Mouse (Mus musculus) kidney, adult 8-10 months (tissue): Measurements from ENCODE around the gene Cpne1.
"Not testable (repeated sequence)": the region's sequence is repeated elsewhere in the genome, so short reads cannot be mapped to it uniquely, and the experiment has no call there.

ENCODE experiments used
- DNase-seq, 2 experiments: peaks; one replicate each; pipeline ENCODE4 v3.0.0; 2022

The Cpne1 gene

GRCm38 (mm10) chr2:156111358-156112079 is at the start of gene Cpne1, which contains the start of gene Rbm12:
Gene Cpne1, minus strand, starts transcription at chr2:156111965.
Gene Rbm12, minus strand, starts transcription at chr2:156111978.
- peak; percentile 84 to 91 for DNase-seq

DNA sequence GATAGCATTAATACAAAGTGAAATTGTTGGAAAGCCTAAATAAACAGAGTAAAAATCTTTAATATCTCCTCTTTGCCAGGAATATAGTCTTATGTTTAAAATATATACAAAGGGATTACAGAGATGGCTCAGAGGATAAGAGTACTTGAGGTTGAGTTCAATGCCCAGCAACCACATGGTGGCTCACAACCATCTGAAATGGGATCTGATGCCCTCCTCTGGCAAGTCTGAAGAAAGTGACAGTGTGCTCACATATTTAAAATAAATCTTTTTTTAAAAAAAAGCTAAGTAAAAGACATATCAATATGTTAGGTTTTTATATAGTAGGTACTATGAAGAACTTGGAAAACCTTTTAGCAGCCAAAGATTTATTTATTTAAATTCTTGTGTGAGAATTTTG is 39.8 kb upstream of the Cpne1 start:
- no peak for DNase-seq

GRCm38 (mm10) chr2:156147316-156147915 is 35.7 kb upstream of the Cpne1 start:
- DNase-seq = no peak

GRCm38 (mm10) chr2:156146272-156146989 is 34.7 kb upstream of the Cpne1 start:
- DNase-seq = no peak

DNA sequence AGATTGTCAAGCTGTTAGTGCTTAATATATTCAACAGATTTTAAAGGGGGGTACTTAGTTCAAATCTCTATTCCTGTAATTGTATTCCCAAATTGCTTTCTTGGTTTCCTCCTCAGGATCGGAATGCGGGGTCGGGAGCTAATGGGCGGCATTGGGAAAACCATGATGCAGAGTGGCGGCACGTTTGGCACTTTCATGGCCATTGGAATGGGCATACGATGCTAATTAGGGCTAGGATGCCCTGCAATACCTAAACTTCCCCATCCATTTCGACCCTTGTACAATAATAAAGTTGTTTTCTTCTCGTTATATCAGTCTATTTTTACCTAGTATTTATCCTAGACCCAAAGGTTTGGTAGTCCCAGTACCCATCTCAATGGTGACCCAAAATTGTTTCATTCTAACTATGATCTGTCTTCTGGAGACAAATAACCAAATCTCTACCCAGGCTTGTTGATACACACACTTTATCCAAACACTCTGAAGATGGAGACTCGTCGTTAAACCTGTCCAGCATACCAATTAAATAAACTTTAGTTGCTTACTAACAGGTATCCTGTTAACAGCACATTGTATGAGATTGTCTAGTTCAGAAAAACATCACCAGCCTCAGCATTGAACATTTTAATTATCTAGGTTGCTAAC is 33.8 kb upstream of the Cpne1 start:
- no peak for DNase-seq

- peak; percentile 84 to 89 for DNase-seq
Measured at GRCm38 (mm10) chr2:156143953-156144724, 32.4 kb upstream of the Cpne1 start, which contains the start of the genes Romo1 and Nfs1. Gene Romo1, plus strand, starts transcription at chr2:156144039. Gene Nfs1, minus strand, starts transcription at chr2:156144186.

- DNase-seq = no peak
Measured at GRCm38 (mm10) chr2:156143367-156143766, 31.6 kb upstream of the Cpne1 start.

DNA sequence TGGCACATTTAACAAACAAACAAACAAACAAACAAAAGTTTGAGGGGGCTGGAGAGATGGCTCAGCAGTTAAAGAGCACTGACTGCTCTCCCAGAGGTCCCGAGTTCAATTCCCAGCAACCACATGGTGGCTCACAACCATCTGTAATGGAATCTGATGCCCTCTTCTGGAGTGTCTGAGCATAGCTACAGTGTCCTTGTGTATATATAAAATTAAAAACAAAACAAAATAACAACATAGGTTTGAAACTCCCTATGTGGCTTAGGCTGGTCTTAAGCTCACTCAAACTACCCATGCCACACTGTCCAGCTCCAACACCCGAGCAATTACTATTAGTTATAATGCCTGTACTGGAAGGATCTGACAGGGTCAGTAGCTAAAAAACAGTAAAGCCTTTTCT is 31.1 kb upstream of the Cpne1 start:
- DNase-seq = no peak

- DNase-seq = no peak
Measured at GRCm38 (mm10) chr2:156135695-156136094, 23.9 kb upstream of the Cpne1 start.

DNA sequence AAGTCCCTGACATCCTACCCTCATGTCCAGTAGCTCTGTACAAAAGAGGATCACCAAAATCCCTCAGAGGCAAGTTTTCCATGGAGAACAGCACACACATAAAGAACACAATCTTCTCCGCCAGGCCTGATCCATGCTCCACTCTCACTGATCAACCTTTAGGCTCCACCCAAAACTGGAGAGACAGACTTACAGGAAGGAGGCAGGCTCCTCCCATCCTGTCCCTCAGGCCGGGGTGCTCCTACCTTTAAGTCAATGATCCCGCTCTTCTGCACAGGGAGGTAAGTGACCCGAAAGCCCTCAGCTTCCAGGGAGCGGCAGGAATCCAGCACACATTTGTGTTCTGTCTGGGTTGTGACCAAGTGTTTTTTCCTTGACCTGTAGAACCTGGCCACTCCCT is 22.4 kb upstream of the Cpne1 start:
- DNase-seq = no peak

- no peak for DNase-seq
Measured at GRCm38 (mm10) chr2:156126992-156127391, 15.2 kb upstream of the Cpne1 start, which contains the start of gene Gm28036. Gene Gm28036, minus strand, starts transcription at chr2:156127092.

GRCm38 (mm10) chr2:156123731-156124130 is 12.0 kb upstream of the Cpne1 start:
- peak; percentile 37 for DNase-seq

DNA sequence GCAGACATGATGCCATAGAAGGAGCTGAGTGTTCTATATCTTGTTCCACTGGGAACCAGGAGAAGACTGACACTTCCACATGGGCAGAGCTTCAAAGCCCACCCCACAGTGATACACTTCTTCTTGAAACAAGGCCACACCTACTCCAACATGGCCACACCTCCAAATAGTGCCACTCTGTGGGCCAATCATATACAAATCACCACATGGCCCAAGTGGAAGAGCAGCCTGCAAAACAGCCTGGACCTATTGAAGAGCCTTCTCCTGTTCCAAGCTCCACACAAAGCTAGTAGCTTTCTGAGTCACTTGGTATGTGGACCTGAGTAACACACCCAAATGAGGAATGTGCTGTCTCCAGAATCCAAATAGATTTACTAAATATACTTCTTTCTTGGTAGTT is 7.8 kb upstream of the Cpne1 start:
- DNase-seq = no peak

GRCm38 (mm10) chr2:156112080-156112423 is 287 bp upstream of the Cpne1 start:
- not testable (repeated sequence) for DNase-seq

DNA sequence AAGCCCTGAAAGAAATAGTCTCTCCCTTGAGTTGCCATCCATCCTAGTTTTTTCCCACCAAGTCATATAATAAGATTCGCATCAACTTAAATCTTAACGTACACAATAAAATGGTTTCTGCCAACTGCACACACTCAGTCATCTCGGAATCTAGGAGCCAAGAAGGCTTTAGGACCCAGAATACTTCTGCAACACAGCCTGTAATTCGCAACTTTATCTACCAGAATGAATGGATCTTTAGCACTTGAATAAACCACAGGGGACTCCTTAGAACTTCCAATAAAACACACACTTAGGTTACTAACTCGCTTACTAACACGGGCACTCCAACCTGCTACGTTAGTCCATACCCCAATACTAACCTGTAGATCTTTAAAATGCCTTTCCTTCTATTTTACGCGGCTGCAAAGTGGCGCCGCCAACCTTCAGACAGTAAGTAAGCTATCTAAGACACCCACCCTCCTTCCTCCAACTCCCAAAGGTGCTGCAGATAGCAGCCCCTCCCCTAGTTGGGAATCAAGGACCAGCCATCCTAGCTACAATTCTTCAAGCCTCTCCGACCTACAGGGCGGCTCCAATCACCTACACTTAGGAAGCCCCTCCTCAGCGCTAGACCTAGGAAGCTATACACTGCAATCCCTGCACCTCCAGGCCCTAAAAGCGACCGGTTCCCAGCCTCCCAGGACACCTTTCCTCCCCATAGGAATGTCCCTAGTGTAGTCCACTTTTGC is 973 bp downstream of the Cpne1 start:
- DNase-seq = no peak

GRCm38 (mm10) chr2:156091926-156092325 is 19.8 kb downstream of the Cpne1 start:
- no peak for DNase-seq

- no peak for DNase-seq
Measured at GRCm38 (mm10) chr2:156089799-156090198, 22.0 kb downstream of the Cpne1 start.

DNA sequence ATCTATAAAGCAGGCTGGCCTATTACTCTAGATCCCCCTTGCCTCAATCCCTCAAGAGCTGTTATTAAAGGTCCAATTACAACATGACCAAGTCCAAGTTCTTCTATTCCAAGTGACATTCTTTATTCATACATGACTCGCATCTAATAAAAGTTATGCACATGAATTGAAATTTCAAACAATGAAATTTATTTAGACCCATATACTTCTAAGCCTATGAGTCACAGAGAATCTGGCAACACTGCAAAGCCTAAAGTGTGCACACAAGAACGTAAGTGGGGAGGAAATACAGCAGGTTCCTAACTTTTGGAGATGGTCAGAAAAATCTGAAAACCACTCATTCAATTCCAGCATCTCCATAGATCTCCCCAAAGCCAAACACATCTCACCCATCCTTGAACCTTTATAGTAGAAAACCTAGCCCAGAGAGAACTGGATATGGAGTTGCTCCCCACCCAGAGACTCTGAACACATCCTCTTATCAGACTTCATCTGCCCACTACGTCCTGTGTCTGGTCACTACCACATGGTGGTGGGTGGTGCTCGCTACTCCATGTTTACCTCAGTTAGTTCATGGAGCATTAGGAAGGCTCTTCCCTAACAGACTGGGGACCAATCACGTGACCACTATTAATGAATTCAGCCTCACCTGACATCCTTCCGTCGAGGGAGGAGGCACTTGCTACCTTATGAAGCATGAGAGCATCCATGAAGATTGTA is 24.2 kb downstream of the Cpne1 start:
- DNase-seq = no peak

GRCm38 (mm10) chr2:156084541-156084940 is 27.2 kb downstream of the Cpne1 start:
- no peak for DNase-seq

- DNase-seq = no peak
Measured at GRCm38 (mm10) chr2:156080391-156080790, 31.4 kb downstream of the Cpne1 start.

DNA sequence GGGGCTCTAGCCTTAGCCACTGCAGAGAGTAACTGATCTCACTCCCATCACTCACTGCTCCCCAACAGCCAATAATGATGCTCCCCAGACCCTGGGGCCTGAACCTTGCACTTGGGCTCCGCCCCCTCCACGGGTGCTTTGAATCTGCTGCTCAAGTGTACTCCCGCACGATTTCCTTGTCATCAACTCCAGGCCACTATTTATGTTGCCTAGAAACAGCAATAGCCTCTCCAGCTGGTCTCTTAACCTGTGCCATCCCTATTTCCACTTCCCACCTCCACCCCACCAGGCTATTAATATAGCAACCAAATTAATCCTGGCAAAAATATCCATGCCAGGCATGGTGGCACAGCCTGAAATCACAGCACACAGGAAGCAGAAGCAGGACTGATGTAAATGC is 32.1 kb downstream of the Cpne1 start:
- DNase-seq = peak in 1 of 2 experiments; percentile 13
